Mouse (Mus musculus): ENCODE measurements around the gene Card10. TPM values are rescaled to one million over a fixed set of nuclear protein-coding genes. Genes with fewer than 3 reads are reported as not detected.
"Not testable (repeated sequence)": the region's sequence is repeated elsewhere in the genome, so short reads cannot be mapped to it uniquely, and the experiment has no call there.

Card10 gene
- 4.7 and 5.3 TPM in 2 replicates for polyA plus RNA-seq (2016; fragmentation: Nextera tagmentation; extraction: Ambion mirVana)

DNA sequence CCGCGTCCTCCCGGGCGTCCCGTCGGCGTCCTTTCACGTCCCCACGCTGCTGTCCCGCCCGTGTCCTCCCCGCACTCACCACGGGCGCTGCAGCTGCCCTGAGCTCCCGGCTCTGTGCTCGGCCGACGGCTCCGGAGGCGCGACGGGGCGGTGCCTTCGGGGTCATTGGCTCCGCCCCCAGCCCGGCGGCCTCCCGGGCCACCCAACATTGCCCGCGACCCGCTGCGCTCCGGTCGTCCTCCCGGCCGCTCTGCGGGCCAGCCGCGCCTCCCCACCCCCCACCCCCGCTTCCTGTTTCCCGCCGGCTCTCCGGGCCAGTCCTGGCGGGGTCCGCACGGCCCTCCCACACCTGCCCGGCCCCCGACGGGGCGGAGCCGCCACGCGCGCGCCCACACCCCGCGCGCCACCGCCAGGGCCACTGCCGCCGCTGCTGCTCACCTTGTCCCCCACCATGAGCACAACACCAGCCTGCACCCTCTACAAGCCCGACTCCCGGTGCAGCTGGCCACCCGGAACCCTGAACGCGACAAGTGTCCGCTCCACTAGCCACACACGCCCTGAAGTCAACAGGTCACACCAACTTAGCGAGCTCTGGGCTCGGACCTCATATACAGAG, at the start of gene Card10:
TSS of gene Card10 (minus strand) at position 267 of the 616 bp plus-strand sequence.
- Histone ChIP-seq H3K27me3 (ENCODE audit: low read depth, poor library complexity, severe bottlenecking) (peaks cover 99% of the 10 kb centered on the region), H3K4me1 (peaks cover 48% of the 10 kb centered on the region)
- WGBS: 2% methylated on average over 69 of the region's 70 CpGs

DNA sequence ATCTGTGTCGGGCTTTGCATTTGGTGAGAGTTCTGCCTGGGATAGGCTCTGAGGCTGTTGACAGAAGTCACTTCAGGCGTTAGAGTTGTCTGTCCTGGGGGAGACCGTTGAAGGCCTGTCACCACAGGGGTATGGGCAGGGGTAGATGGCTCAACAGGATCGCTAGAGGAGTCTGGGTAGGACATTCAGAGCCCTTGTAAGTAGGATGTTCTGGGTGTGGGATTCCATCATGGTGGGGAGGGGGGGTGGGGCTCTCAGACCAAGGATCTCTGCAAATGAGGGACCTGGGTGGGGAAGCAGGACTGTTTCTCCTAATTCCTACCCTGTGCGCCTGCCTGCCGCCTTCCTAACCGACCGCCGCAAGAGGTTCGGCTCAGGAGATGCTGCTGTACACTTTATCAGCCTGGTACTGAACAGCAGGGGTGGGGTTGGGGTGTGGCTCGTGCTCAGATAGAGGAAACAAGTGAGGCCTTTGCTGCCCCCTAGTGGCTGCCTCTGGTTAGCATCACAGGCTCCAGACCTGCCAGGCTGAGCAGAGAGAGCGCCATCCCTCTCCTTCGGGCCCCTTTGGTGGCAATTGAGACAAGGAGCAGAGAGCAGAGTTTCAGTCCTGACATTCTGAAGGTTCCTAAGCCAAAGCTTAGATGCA, 48.8 kb upstream of the Card10 start:
- DNase-seq (ENCODE audit: low spot score): peak; percentile 96
- Histone ChIP-seq H3K27me3 (ENCODE audit: low read depth, poor library complexity, severe bottlenecking) (0 out of 2 replicates have a peak, but pooled peaks cover 3% of the 10 kb centered on the region), H3K4me3 (no peak overlapping the region), H3K4me1 (peaks cover 38% of the 10 kb centered on the region), H3K36me3 (peaks cover 19% of the 10 kb centered on the region), H3K9me3 (replicated peaks) (no peaks in the 10 kb centered on the region), H3K27ac (no peak overlapping the region)
- WGBS: 17% methylated on average over 13 of the region's 13 CpGs

More for the DNA sequence above, at the start of gene Card10:
- Histone ChIP-seq H3K4me3 (peak within 1 kb of the TSS; percentile 59), H3K36me3 (no peaks in the 10 kb centered on the region), H3K27ac (peak within 1 kb of the TSS; percentile 70), H3K9me3 (replicated peaks) (no peaks in the 10 kb centered on the region)
- peak; percentile 67 for DNase-seq (ENCODE audit: low spot score)

DNA sequence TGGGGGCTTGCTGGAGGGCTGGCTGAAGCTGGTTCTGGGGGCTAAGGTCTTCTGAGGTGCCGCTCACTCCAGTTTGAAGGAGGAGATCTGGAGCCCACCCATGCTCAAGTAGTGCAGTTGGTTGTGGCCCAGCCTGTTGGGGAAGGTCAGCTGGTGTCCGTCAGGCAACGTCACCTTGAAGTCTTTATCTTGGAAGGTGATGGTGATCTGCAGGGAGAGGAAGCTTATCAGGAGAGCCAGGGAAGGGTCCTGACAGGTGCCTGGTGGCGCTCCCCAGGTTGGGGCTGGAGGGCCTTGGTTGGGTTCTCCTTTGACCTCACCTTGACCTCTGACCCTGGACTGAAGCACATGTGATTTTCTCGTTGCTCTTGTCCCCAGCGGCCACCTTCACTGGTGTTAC, 48.1 kb upstream of the Card10 start:
- Histone ChIP-seq H3K4me3 (no peak overlapping the region), H3K27ac (no peak overlapping the region), H3K9me3 (replicated peaks) (no peaks in the 10 kb centered on the region), H3K36me3 (peaks cover 19% of the 10 kb centered on the region), H3K27me3 (ENCODE audit: low read depth, poor library complexity, severe bottlenecking) (0 out of 2 replicates have a peak, but pooled peaks cover 3% of the 10 kb centered on the region), H3K4me1 (peaks cover 38% of the 10 kb centered on the region)
- no peak for DNase-seq (ENCODE audit: low spot score)
- 72% methylated on average over 6 of the region's 6 CpGs for WGBS

DNA sequence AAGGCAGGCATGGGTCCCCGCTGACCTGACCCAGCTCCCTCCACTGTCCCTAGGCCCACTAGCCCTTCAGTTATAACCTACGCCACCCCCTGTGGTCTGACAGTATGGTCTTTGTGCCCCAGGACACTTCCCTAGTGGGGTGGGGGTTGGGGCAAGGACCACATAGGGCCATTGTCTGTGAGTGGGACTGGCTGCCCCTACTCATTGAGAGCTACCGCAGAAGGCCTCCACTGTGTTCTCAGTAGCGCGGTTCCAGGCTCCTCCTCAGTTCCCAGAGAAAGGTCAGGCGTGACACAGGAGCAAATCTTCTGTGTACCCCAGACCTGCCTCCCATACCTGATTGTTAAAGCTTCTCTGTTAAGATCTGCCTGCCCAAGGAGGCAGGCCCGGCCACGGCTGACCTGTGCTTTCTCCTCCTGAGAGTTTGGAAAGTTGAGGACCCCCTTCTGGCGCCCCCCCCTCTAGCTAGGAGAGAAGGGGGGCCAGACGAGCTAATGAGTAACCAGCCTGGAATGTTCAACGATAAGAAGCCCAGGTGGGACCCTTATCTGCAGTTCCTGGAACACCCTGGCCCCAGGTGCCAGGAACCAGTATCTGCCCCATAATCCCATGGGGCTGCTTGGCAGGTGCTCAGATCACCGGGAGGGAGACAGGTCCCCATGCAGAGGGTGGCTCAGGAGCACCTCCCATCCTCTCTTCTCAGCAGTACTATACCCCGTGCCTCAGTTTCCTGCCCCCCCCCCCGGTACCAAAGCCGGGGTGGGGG, 47.4 kb upstream of the Card10 start:
- Histone ChIP-seq H3K36me3 (peaks cover 19% of the 10 kb centered on the region), H3K9me3 (replicated peaks) (no peaks in the 10 kb centered on the region), H3K27me3 (ENCODE audit: low read depth, poor library complexity, severe bottlenecking) (0 out of 2 replicates have a peak, but pooled peaks cover 3% of the 10 kb centered on the region), H3K4me1 (peaks cover 43% of the 10 kb centered on the region), H3K4me3 (no peak overlapping the region), H3K27ac (0 out of 2 replicates have a peak overlapping the region, but pooled peaks have one; percentile 1)
- 79% methylated on average over 15 of the region's 15 CpGs for WGBS
- DNase-seq (ENCODE audit: low spot score): no peak

DNA sequence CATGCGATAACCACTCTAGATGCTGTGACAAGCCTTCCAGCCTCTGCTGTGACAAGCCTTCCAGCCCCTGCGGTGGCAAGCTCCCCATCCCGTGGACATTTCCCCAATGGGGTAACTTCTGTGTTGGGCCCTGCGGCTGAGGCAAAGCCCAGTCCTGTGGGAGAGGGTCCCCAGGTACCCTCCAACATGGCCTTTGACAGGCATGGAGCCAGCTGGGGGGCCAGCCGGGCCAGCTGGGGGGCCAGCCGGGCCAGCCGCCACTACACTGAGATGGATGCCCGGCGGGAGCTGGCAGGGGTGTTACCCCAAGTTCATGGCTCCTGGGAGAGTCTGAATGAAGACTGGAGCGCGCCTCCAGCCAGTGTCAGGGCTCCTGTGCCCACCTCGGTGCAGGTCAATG, 46.6 kb upstream of the Card10 start:
- no peaks in the 10 kb centered on the region for H3K9me3 ChIP-seq (replicated peaks)
- H3K4me3 ChIP-seq: no peak overlapping the region
- H3K4me1 ChIP-seq: peaks cover 46% of the 10 kb centered on the region
- WGBS: 89% methylated on average over 12 of the region's 12 CpGs
- H3K27me3 ChIP-seq (ENCODE audit: low read depth, poor library complexity, severe bottlenecking): peaks cover 9% of the 10 kb centered on the region
- peaks cover 19% of the 10 kb centered on the region for H3K36me3 ChIP-seq
- no peak for DNase-seq (ENCODE audit: low spot score)
- H3K27ac ChIP-seq: 0 out of 2 replicates have a peak overlapping the region, but pooled peaks have one; percentile 1

DNA sequence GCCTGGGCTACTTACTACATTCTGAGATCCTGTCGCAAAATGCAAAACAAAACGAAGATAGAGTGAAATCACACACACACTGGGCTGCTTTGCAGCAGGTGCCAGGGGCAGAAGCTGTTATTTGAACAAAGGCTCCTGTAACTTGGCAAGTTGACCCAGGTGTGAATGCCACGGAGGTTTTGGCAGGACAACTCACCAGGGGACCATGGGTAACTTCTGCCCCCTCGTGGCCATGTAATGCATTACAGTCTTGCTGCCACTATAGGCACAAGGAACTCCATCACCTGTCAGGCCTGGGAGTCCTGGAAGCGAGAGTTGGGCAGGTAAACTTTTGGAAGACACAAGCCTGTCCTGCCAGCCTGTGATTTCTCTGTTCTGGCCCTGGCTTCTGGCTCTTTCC, 45.6 kb upstream of the Card10 start:
- no peak overlapping the region for H3K27ac ChIP-seq
- WGBS: 28% methylated on average over 5 of the region's 5 CpGs
- H3K4me3 ChIP-seq: no peak overlapping the region
- peaks cover 19% of the 10 kb centered on the region for H3K27me3 ChIP-seq (ENCODE audit: low read depth, poor library complexity, severe bottlenecking)
- no peaks in the 10 kb centered on the region for H3K9me3 ChIP-seq (replicated peaks)
- peaks cover 55% of the 10 kb centered on the region for H3K4me1 ChIP-seq
- DNase-seq (ENCODE audit: low spot score): peak; percentile 90
- peaks cover 19% of the 10 kb centered on the region for H3K36me3 ChIP-seq

DNA sequence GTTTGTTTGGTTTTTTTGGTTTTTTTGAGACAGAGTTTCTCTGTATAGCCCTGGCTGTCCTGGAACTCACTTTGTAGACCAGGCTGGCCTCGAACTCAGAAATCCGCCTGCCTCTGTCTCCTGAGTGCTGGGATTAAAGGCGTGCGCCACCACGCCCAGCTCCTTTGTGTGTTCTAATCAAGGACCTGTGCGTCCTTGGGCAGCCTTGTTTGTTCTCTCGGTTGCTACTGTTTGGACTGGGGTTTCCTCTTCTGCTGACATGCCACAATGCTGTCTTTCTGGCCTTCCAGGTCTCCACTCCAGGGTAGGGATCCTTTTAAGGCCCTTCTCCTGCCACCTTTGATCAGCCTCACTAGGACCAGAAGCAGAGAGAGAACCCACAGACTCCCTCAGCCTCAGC, 44.0 kb upstream of the Card10 start:
- H3K36me3 ChIP-seq: peaks cover 19% of the 10 kb centered on the region
- peaks cover 26% of the 10 kb centered on the region for H3K27me3 ChIP-seq (ENCODE audit: low read depth, poor library complexity, severe bottlenecking)

DNA sequence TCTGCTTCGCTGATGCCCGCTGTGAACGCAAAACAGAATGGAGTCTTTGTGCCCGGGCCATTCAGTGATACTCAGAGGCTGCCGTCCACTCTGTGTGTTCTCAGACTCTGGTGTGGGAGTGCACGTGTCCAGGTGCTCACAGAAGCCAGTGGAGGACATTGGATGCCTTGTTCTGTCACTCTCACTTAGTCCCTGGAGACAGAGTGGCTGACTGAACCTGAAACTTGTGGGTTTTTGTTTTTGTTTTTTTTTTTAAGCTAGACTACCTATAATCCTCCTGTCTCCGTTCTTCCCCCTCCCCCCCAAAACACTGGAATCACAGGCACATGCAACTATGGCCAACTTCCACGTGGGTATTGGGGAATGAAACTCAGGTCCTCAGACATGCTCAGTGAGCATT, 43.5 kb upstream of the Card10 start:
- Histone ChIP-seq H3K4me1 (peaks cover 69% of the 10 kb centered on the region), H3K9me3 (replicated peaks) (no peaks in the 10 kb centered on the region), H3K27ac (no peak overlapping the region), H3K4me3 (no peak overlapping the region), H3K27me3 (ENCODE audit: low read depth, poor library complexity, severe bottlenecking) (peaks cover 26% of the 10 kb centered on the region), H3K36me3 (peaks cover 19% of the 10 kb centered on the region)
- WGBS: 91% methylated on average over 8 of the region's 8 CpGs
- DNase-seq (ENCODE audit: low spot score): no peak

More for the DNA sequence above, 44.0 kb upstream of the Card10 start:
- H3K9me3 ChIP-seq (replicated peaks); H3K27ac ChIP-seq; H3K4me3 ChIP-seq; DNase-seq (ENCODE audit: low spot score): not testable (repeated sequence)
- 91% methylated on average over 7 of the region's 7 CpGs for WGBS
- H3K4me1 ChIP-seq: peaks cover 69% of the 10 kb centered on the region

DNA sequence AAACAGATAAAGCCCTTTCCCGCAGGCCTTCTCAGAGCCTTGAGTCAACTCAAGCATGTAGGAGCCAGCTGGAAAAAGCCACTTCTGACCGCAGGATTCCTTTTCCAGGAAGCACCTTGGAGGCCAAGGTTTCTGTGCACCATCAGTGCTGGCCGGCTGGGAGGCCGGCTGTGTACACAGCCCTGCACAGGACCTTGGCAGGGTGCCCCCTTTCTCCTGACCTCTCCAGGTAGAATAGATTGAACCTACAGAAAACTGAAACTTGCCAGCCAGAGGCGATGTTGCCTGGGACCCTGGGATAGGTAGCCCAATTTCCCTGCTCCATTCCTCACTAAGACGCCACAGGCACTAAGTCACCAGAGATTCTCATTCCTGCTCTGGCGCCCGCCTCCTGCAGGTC, 43.0 kb upstream of the Card10 start:
- no peak overlapping the region for H3K4me3 ChIP-seq
- no peak for DNase-seq (ENCODE audit: low spot score)
- WGBS: 90% methylated on average over 8 of the region's 8 CpGs
- H3K4me1 ChIP-seq: peaks cover 69% of the 10 kb centered on the region
- peaks cover 26% of the 10 kb centered on the region for H3K27me3 ChIP-seq (ENCODE audit: low read depth, poor library complexity, severe bottlenecking)
- peaks cover 19% of the 10 kb centered on the region for H3K36me3 ChIP-seq
- no peaks in the 10 kb centered on the region for H3K9me3 ChIP-seq (replicated peaks)
- peak overlapping the region; percentile 50; the same call in 1 of the 2 replicates for H3K27ac ChIP-seq

DNA sequence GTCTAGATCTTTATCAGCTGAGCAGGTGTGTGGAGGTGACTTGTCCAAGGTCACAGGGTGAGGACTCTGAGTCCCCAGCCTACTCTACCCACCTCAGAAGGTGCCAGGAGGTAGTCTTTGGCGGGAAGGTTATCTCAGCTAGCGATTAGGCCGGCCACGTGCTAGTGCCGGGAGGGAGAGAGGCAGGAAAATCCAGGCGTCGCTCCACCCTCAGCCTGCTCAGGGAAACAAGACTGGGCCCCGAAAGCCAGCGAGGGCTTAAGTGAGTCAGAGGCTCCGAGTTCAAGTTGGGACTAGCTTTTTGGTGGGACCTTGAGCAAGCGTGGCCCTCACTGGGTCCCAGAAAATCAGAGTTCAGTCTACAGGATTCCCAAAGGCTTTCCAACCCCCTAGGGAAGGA, 42.5 kb upstream of the Card10 start:
- H3K27ac ChIP-seq: peak overlapping the region; percentile 50
- H3K4me3 ChIP-seq: no peak overlapping the region
- H3K4me1 ChIP-seq: peaks cover 69% of the 10 kb centered on the region
- peaks cover 19% of the 10 kb centered on the region for H3K36me3 ChIP-seq
- no peaks in the 10 kb centered on the region for H3K9me3 ChIP-seq (replicated peaks)
- no peak for DNase-seq (ENCODE audit: low spot score)
- 72% methylated on average over 11 of the region's 11 CpGs for WGBS
- peaks cover 26% of the 10 kb centered on the region for H3K27me3 ChIP-seq (ENCODE audit: low read depth, poor library complexity, severe bottlenecking)

DNA sequence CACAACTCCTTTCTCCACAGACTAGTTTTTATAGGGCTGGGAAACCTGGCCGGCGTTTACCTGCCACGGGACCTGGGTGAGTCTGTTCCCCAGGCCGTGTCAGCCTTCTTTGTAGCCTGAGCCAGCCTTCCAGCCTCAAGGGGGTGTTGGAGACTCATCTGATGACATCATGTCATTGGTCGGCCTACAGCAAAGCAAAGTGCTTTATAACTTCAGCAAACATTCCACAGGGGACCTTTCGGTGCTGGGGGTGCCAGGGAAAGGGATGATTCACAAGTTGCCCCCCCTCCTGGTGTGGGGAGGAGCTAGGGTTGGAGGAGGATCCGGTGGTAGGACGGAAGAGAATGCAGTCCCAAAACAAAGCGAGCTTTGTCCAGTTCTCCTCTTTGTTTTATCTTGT, 41.9 kb upstream of the Card10 start:
- H3K4me3 ChIP-seq: peak overlapping the region; percentile 66
- no peak for DNase-seq (ENCODE audit: low spot score)
- H3K27ac ChIP-seq: peak overlapping the region; percentile 93
- peaks cover 19% of the 10 kb centered on the region for H3K36me3 ChIP-seq
- 38% methylated on average over 9 of the region's 9 CpGs for WGBS
- no peaks in the 10 kb centered on the region for H3K9me3 ChIP-seq (replicated peaks)
- peaks cover 26% of the 10 kb centered on the region for H3K27me3 ChIP-seq (ENCODE audit: low read depth, poor library complexity, severe bottlenecking)
- peaks cover 69% of the 10 kb centered on the region for H3K4me1 ChIP-seq

DNA sequence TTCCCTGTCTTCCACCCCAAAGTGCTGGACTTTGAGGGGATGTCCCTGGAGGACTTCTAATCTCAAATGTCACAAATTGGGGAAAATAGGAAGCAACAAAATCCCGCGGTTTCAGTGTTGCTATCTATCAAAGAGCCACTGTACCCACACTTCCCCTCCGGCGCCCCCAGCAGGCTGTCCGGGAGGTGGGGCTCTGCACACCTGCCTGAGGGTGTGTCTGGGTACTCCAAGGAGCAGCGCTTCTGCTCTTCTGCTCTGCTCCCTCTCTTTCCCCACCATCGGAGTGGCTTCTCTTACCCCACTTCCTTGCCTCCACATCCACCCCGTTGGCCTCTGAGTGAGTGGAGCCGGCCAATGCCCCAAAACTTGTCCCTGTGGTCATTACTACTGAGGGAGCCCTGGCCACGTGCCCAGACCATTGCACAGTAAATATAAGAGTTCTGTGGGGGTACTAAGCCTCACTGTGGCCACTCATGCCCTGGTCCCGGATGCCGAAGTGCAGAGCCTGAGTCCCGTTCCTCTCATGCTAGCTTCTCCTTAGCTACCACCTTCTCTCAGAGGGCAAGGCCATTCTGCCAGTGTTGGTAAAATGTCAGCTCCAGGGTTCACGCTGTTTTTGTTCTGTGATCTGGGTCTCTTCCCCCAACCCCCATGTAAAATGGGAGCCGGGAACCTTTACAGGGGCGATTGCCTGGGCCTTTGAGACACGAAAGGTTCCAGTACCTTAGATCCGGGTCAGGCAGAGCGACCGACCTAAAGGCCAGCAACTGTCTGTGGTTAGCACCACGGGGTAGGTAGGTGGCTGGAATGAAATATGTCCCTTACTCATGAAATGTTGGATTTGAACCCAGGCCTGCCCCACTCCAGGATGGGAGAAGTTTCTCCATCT, 41.0 kb upstream of the Card10 start:
- Histone ChIP-seq H3K9me3 (replicated peaks) (no peaks in the 10 kb centered on the region), H3K36me3 (peaks cover 13% of the 10 kb centered on the region), H3K27me3 (ENCODE audit: low read depth, poor library complexity, severe bottlenecking) (peaks cover 23% of the 10 kb centered on the region), H3K4me1 (peaks cover 75% of the 10 kb centered on the region), H3K27ac (peak overlapping the region; percentile 93), H3K4me3 (peak overlapping the region; percentile 66)
- WGBS: 33% methylated on average over 21 of the region's 21 CpGs
- no peak for DNase-seq (ENCODE audit: low spot score)

All from limb, embryonic 10.5 days (tissue).